Mouse (Mus musculus) adrenal gland, adult 2 months (tissue): ENCODE results near the gene E2f7. TPM values are rescaled to one million over a fixed set of nuclear protein-coding genes. Genes with fewer than 3 reads are reported as not detected.

Experiments used
- polyA plus RNA-seq: library from polyadenylated mRNA; depleted of rRNA; stranded (reverse); fragments of >200 nt; gene quantifications from 2 replicates; pipeline ENCODE4 v1.2.3, GENCODE M21; 2012; rRNA removed
- total RNA-seq, 2 experiments: library from RNA; stranded (reverse); gene quantifications; 2 replicates each; pipeline ENCODE4 v1.2.3; 2021

The E2f7 gene
- total and polyA plus RNA-seq, 3 experiments = 1.4 to 2.0 (median 1.4) TPM

Other genes with a start within 250 kb of the E2f7 start
- 100 to 1,000 TPM; 135 to 193 TPM for gene Csrp2, start 174.3 kb downstream of the E2f7 start, total RNA-seq
- gene Csrp2, start 174.3 kb downstream of the E2f7 start, polyA plus RNA-seq = 32.4 and 37.8 TPM in 2 replicates